Mouse (Mus musculus) MEL (cell line): ENCODE data around the gene Cnot2.

Experiments
- BHLHE40 ChIP-seq: IDR thresholded peaks from 2 replicates; pipeline ENCODE4 v1.6.1; 2012; ENCODE audit warnings: low read depth, mild to moderate bottlenecking, inconsistent platforms, low read length, improper control_type of control experiment, borderline replicate concordance
- CHD1 ChIP-seq: IDR thresholded peaks from 2 replicates; pipeline ENCODE4 v1.6.1; 2012; ENCODE audit warnings: low read depth, mild to moderate bottlenecking, inconsistent platforms, low read length, improper control_type of control experiment
- CTCF ChIP-seq, 3 experiments: IDR thresholded peaks in 2 of 3; conservative IDR thresholded peaks in 1 of 3; 2 replicates each; pipeline ENCODE4 v1.5.1; 2011 to 2012; ENCODE audit warnings: low read length in 3 of 3, low read depth in 2 of 3, mild to moderate bottlenecking in 2 of 3, improper control_type of control experiment in 1 of 3, inconsistent platforms in 1 of 3, mixed read lengths in 1 of 3, moderate library complexity in 1 of 3; ENCODE audit not compliant: control insufficient read depth in 1 of 3, insufficient read depth in 1 of 3, poor library complexity in 1 of 3, severe bottlenecking in 1 of 3
- EP300 ChIP-seq, 2 experiments: IDR thresholded peaks; 2 replicates each; pipeline ENCODE4 v1.6.1; 2011; ENCODE audit warnings: improper control_type of control experiment in 2 of 2, low read length in 2 of 2, low read depth in 1 of 2, mild to moderate bottlenecking in 1 of 2
- MAZ ChIP-seq: IDR thresholded peaks from 2 replicates; pipeline ENCODE4 v1.6.1; 2012; ENCODE audit warnings: low read depth, mild to moderate bottlenecking, inconsistent platforms, low read length, improper control_type of control experiment
- MYC ChIP-seq: IDR thresholded peaks from 2 replicates; pipeline ENCODE4 v1.6.1; 2011; ENCODE audit warnings: low read depth, mild to moderate bottlenecking, low read length, improper control_type of control experiment, moderate library complexity
- NELFE ChIP-seq: IDR thresholded peaks from 2 replicates; pipeline ENCODE4 v1.6.1; 2011; ENCODE audit warnings: low read depth, low read length, improper control_type of control experiment
- POLR2A ChIP-seq, 2 experiments: IDR thresholded peaks; 2 replicates each; pipeline ENCODE4 v1.6.1; 2011 to 2012; ENCODE audit warnings: low read length in 2 of 2, mild to moderate bottlenecking in 2 of 2, control low read depth in 1 of 2, improper control_type of control experiment in 1 of 2, low read depth in 1 of 2, moderate library complexity in 1 of 2; ENCODE audit not compliant: control insufficient read depth in 1 of 2, insufficient read depth in 1 of 2, poor library complexity in 1 of 2
- RAD21 ChIP-seq: IDR thresholded peaks from 2 replicates; pipeline ENCODE4 v1.6.1; 2011; ENCODE audit warnings: mild to moderate bottlenecking, low read depth, low read length, improper control_type of control experiment
- SMC3 ChIP-seq: IDR thresholded peaks from 2 replicates; pipeline ENCODE4 v1.6.1; 2011; ENCODE audit warnings: low read depth, low read length, improper control_type of control experiment
- ZC3H11A ChIP-seq: IDR thresholded peaks from 2 replicates; pipeline ENCODE4 v1.6.1; 2012; ENCODE audit warnings: low read depth, mild to moderate bottlenecking, inconsistent platforms, low read length, improper control_type of control experiment
- ZMIZ1 ChIP-seq: IDR thresholded peaks from 2 replicates; pipeline ENCODE4 v1.6.1; 2012; ENCODE audit warnings: low read depth, mild to moderate bottlenecking, inconsistent platforms, low read length, improper control_type of control experiment, moderate library complexity
- ZNF384 ChIP-seq: IDR thresholded peaks from 2 replicates; pipeline ENCODE4 v1.6.1; 2012; ENCODE audit warnings: low read depth, mild to moderate bottlenecking, inconsistent platforms, low read length, improper control_type of control experiment

DNA sequence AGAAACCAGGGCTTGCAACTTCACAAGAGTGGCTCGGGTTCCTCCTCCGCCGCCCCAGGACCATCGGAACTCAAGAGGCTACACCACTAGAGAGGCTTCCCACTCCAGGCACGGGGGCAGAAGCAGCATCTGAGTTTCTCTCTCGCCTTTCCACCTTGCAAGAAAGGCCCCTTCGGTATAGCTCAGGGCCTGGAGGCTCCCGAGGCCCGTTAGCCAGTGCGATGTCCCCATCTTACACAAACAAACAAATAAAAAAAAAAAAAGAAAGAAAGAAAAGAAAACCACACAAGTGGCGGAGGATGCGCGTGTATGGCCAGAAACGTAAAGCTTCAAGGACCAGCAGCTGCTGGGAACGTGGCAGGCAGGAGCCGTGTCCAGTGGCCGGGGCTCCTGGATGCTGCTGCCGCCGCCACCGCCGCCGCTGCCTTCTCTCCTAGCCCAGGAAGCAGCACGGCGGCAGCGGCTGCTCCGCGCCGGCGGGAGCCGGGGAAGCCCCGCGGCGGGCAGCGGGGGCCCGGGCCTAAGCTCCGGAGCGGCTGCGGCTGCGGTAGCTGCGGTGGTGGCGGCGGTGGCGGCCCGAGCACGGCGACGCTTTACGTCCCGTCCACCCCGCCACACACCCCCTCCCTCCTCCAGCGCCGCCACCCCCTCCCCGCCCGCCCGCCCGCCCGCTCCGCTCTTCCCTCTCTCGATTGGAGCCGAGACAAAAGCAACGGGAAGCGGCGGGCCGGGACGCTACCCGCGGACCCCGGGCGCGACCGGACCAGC is 536 bp downstream of the Cnot2 start:
- TF ChIP-seq CHD1 = no peak
- no peak for TF ChIP-seq EP300 (IDR thresholded peaks at IDR 0.05; ENCODE audit: low read depth in 1 of 2, low read length in 2 of 2)
- no peak for TF ChIP-seq SMC3
- TF ChIP-seq MAZ = no peak
- no peak for TF ChIP-seq CTCF (IDR thresholded peaks at IDR 0.05 in 2 of 3, conservative IDR thresholded peaks at IDR 0.05 in 1 of 3; ENCODE audit: control insufficient read depth in 1 of 3, insufficient read depth in 1 of 3, low read depth in 2 of 3, low read length in 3 of 3, poor library complexity in 1 of 3, severe bottlenecking in 1 of 3)
- peak in 1 of 2 experiments; percentile 41; a peak in 1 of 4 replicates for TF ChIP-seq POLR2A (IDR thresholded peaks at IDR 0.05; ENCODE audit: control insufficient read depth in 1 of 2, insufficient read depth in 1 of 2, low read depth in 1 of 2, low read length in 2 of 2, poor library complexity in 1 of 2)
- 0 out of 2 replicates have a peak, but pooled peaks have one; percentile 30 for TF ChIP-seq ZNF384
- no peak for TF ChIP-seq BHLHE40
- no peak for TF ChIP-seq MYC
- no peak for TF ChIP-seq ZC3H11A
- TF ChIP-seq ZMIZ1 = no peak
- TF ChIP-seq NELFE = no peak; the same call in 1 of the 2 replicates
- no peak for TF ChIP-seq RAD21
